Mouse (Mus musculus) NIH3T3 (cell line): ENCODE measurements at regions not wholly inside any gene's neighbourhood (a gene's known extent, or its start where the extent isn't known, plus 50 kb on each side); places are given as distances from the start of the nearest gene placed in this dataset.
A peak's percentile ranks its signal among the peaks of the same experiment; 100 is the strongest.
"Not testable (repeated sequence)": the region's sequence is repeated elsewhere in the genome, so short reads cannot be mapped to it uniquely, and the experiment has no call there.

Source experiments
- DNase-seq: peaks from one replicate; pipeline ENCODE4 v3.0.0-alpha.2; 2012; ENCODE audit warnings: low read depth

- DNase-seq = no peak
These were observed 704.5 kb upstream of the Nr2f1 start for GRCm38 (mm10) chr13:78904102-78904501.

GRCm38 (mm10) chr13:78900693-78901092, 701.1 kb upstream of the Nr2f1 start:
- peak; percentile 28 for DNase-seq

- no peak for DNase-seq
These were observed 692.7 kb upstream of the Nr2f1 start for GRCm38 (mm10) chr13:78892252-78892651.

GRCm38 (mm10) chr13:78883062-78883461, 683.5 kb upstream of the Nr2f1 start:
- no peak for DNase-seq

- DNase-seq = no peak
These were observed 673.0 kb upstream of the Nr2f1 start for GRCm38 (mm10) chr13:78872582-78872981.

- no peak for DNase-seq
These were observed 672.4 kb upstream of the Nr2f1 start for GRCm38 (mm10) chr13:78871976-78872375.

GRCm38 (mm10) chr13:78871254-78871653, 671.7 kb upstream of the Nr2f1 start:
- DNase-seq = no peak

GRCm38 (mm10) chr13:78824357-78824756, 624.8 kb upstream of the Nr2f1 start:
- not testable (repeated sequence) for DNase-seq

- DNase-seq = peak; percentile 76
These were observed 610.1 kb upstream of the Nr2f1 start for GRCm38 (mm10) chr13:78809656-78810055.

GRCm38 (mm10) chr13:78802838-78803124, 603.2 kb upstream of the Nr2f1 start:
- no peak for DNase-seq

GRCm38 (mm10) chr13:78802011-78802837, 602.7 kb upstream of the Nr2f1 start:
- DNase-seq = peak; percentile 20

GRCm38 (mm10) chr13:78799641-78800040, 600.1 kb upstream of the Nr2f1 start:
- no peak for DNase-seq

GRCm38 (mm10) chr13:78795228-78795627, 595.7 kb upstream of the Nr2f1 start:
- no peak for DNase-seq

GRCm38 (mm10) chr13:78784285-78784684, 584.7 kb upstream of the Nr2f1 start:
- DNase-seq = no peak

- no peak for DNase-seq
These were observed 584.2 kb upstream of the Nr2f1 start for GRCm38 (mm10) chr13:78783591-78784240.
